Mouse (Mus musculus) stomach, embryonic 16.5 days (tissue): ENCODE measurements around the gene Lat2. TPM values are rescaled to one million over a fixed set of nuclear protein-coding genes. Genes with fewer than 3 reads are reported as not detected.

ENCODE experiments used
- ATAC-seq: fragments of 200-750 bp; cut with Nextera tagmentation; 2 replicates; pipeline ENCODE4 v1.8.0; 2017; ENCODE audit warnings: moderate number of reproducible peaks, moderate TSS enrichment; ENCODE audit not compliant: insufficient read depth, low FRiP score
- H3K27ac ChIP-seq: fragments of 300-500 bp; sonication (generic); 2 replicates; pipeline ENCODE4 v1.5.1; 2014; ENCODE audit warnings: low read length
- H3K27me3 ChIP-seq: fragments of 300-500 bp; sonication (generic); 2 replicates; pipeline ENCODE4 v1.6.1; 2014; ENCODE audit warnings: low read length, control low read depth, mixed read lengths; ENCODE audit not compliant: control insufficient read depth, insufficient read depth
- H3K36me3 ChIP-seq: fragments of 300-500 bp; sonication (generic); 2 replicates; pipeline ENCODE4 v1.6.1; 2014; ENCODE audit warnings: low read length; ENCODE audit not compliant: control insufficient read depth, insufficient read depth
- H3K4me1 ChIP-seq: fragments of 300-500 bp; sonication (generic); 2 replicates; pipeline ENCODE4 v1.6.1; 2014; ENCODE audit warnings: low read length, control low read depth, mixed read lengths; ENCODE audit not compliant: control insufficient read depth, insufficient read depth
- H3K4me2 ChIP-seq: fragments of 300-500 bp; sonication (generic); 2 replicates; pipeline ENCODE4 v1.6.1; 2014; ENCODE audit warnings: low read depth, low read length, mixed read lengths
- H3K4me3 ChIP-seq: fragments of 300-500 bp; sonication (generic); replicated peaks from 2 replicates; pipeline ENCODE4 v1.5.1; 2014; ENCODE audit warnings: mild to moderate bottlenecking, low read length
- H3K9ac ChIP-seq: fragments of 300-500 bp; sonication (generic); 2 replicates; pipeline ENCODE4 v1.6.1; 2014; ENCODE audit warnings: low read length
- H3K9me3 ChIP-seq: fragments of 300-500 bp; sonication (generic); replicated peaks from 2 replicates; pipeline ENCODE4 v1.6.1; 2016; ENCODE audit warnings: low read length, control low read depth; ENCODE audit not compliant: control insufficient read depth
- WGBS: fragments of 180-500 bp; shearing (Covaris S2); extraction: QIAGEN DNeasy Blood & Tissue Kit; methylation state at CpG from one replicate; pipeline ENCODE4 v1.1.7; 2014; 5-methylcytosine and 5-hydroxymethylcytosine counted together
- microRNA-seq: library from miRNA; unstranded; fragments of <30 nt; microRNA quantifications from one replicate; pipeline ENCODE4, GENCODE M21; 2016
- polyA plus RNA-seq: library from polyadenylated mRNA; unstranded; fragments of >200 nt; fragmentation: Nextera tagmentation; extraction: Ambion mirVana; gene quantifications from 2 replicates; pipeline ENCODE4 v1.2.1, GENCODE M21; 2015

Lat2 gene
- polyA plus RNA-seq, 1 experiment from 2014 or later: 3.5 TPM

GRCm38 (mm10) chr5:134552110-134552972 lies 62.5 kb downstream of the Lat2 start, which contains the start of gene Clip2:
Gene Clip2, minus strand, starts transcription at chr5:134552434.
- H3K4me2 ChIP-seq: peak within 1 kb of the TSS; percentile 75
- H3K9ac ChIP-seq: peak within 1 kb of the TSS; percentile 87
- H3K9me3 ChIP-seq: no peaks in the 10 kb centered on the region
- H3K36me3 ChIP-seq: no peaks in the 10 kb centered on the region
- ATAC-seq: peak; percentile 94
- H3K4me1 ChIP-seq: peaks cover 23% of the 10 kb centered on the region
- H3K4me3 ChIP-seq: peak within 1 kb of the TSS; percentile 73
- peak within 1 kb of the TSS; percentile 93 for H3K27ac ChIP-seq
- under 1% methylated on average over 61 of the region's 61 CpGs for WGBS
- no peaks in the 10 kb centered on the region for H3K27me3 ChIP-seq

GRCm38 (mm10) chr5:134551233-134552109 lies 63.4 kb downstream of the Lat2 start:
- Histone ChIP-seq H3K9ac (peak overlapping the region; percentile 87), H3K36me3 (no peaks in the 10 kb centered on the region), H3K4me3 (peak overlapping the region; percentile 73), H3K27me3 (no peaks in the 10 kb centered on the region), H3K9me3 (no peaks in the 10 kb centered on the region), H3K4me1 (peaks cover 23% of the 10 kb centered on the region), H3K4me2 (peak overlapping the region; percentile 75), H3K27ac (peak overlapping the region; percentile 93)
- ATAC-seq: no peak
- WGBS: under 1% methylated on average over 51 of the region's 52 CpGs

DNA sequence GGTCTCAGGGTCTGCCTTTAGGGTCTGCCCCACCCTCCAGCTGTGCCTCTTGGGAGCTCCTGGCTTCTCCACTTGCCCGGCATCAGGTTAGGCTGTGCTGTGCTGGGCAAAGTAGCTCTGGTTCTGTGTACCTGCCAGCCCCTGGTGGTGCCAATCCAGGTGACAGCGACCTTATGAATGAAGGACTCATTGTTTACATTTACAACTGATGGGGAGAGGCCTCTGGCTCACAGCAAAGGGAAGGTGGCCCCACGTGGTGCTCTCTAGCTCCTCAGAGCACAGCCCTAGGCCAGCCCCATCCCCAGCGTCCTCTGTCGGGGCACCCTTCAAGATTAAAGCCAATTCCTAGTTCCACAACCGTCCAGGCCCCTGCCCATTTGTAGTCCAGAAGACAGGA lies 64.0 kb downstream of the Lat2 start:
- no peaks in the 10 kb centered on the region for H3K27me3 ChIP-seq
- no peaks in the 10 kb centered on the region for H3K9me3 ChIP-seq
- peaks cover 23% of the 10 kb centered on the region for H3K4me1 ChIP-seq
- peak overlapping the region; percentile 87 for H3K9ac ChIP-seq
- no peaks in the 10 kb centered on the region for H3K36me3 ChIP-seq
- ATAC-seq: no peak
- H3K4me2 ChIP-seq: peak overlapping the region; percentile 75
- peak overlapping the region; percentile 73 for H3K4me3 ChIP-seq
- peak overlapping the region; percentile 93 for H3K27ac ChIP-seq
- 11% methylated on average over 6 of the region's 6 CpGs for WGBS

Small RNAs within 50 kb of the gene (microRNA-seq; reads per million reads assigned to microRNA genes)
- not detected for gene Mir7228

Other genes starting within 250 kb of the Lat2 start
- gene Gtf2ird1, start 158.3 kb downstream of the Lat2 start, polyA plus RNA-seq: 70.5 and 75.0 TPM in 2 replicates
- 2.9 and 3.5 TPM in 2 replicates for gene Clip2, start 62.6 kb downstream of the Lat2 start, polyA plus RNA-seq
- gene Syna, start 54.9 kb downstream of the Lat2 start, polyA plus RNA-seq: 0.10 TPM in 1 of 2 replicates, not detected in the other
- gene Rfc2, start 33.7 kb downstream of the Lat2 start, polyA plus RNA-seq: 197 and 214 TPM in 2 replicates
- 378 and 395 TPM in 2 replicates for gene Eif4h, start 24.5 kb upstream of the Lat2 start, polyA plus RNA-seq
- gene Limk1, start 73.6 kb upstream of the Lat2 start, polyA plus RNA-seq: 3.7 and 4.1 TPM in 2 replicates
- gene Eln, start 132.3 kb upstream of the Lat2 start, polyA plus RNA-seq: 93.7 and 97.0 TPM in 2 replicates